Mouse (Mus musculus): ENCODE data around the gene St3gal6.

The St3gal6 gene

GRCm38 (mm10) chr16:58432384-58432783 is 91.7 kb downstream of the St3gal6 start:
- DNase-seq (ENCODE audit: low read depth, low spot score), result no peak

GRCm38 (mm10) chr16:58430246-58430645 is 93.8 kb downstream of the St3gal6 start:
- no peak for DNase-seq (ENCODE audit: low read depth, low spot score)

- DNase-seq (ENCODE audit: low read depth, low spot score), result no peak
Observed at GRCm38 (mm10) chr16:58421696-58422354, 102.2 kb downstream of the St3gal6 start.

Data from forelimb bud, embryonic 11.5 days (tissue).